Mouse (Mus musculus) limb, embryonic 12.5 days (tissue): ENCODE data around the gene Mapkbp1. TPM values are rescaled to one million over a fixed set of nuclear protein-coding genes. Genes with fewer than 3 reads are reported as not detected.

Experiments used
- ATAC-seq: fragments of 200-750 bp; cut with Nextera tagmentation; 2 replicates; pipeline ENCODE4 v1.8.0; 2017; ENCODE audit warnings: low read depth, moderate TSS enrichment; ENCODE audit not compliant: insufficient number of reproducible peaks, insufficient read depth, low FRiP score, low TSS enrichment
- H3K27ac ChIP-seq: fragments of 300-500 bp; sonication (generic); 2 replicates; pipeline ENCODE4 v1.5.1; 2016; ENCODE audit warnings: mild to moderate bottlenecking, moderate library complexity
- H3K27me3 ChIP-seq: fragments of 300-500 bp; sonication (generic); 2 replicates; pipeline ENCODE4 v1.6.1; 2016; ENCODE audit warnings: mild to moderate bottlenecking, moderate library complexity
- H3K36me3 ChIP-seq: fragments of 300-500 bp; sonication (generic); 2 replicates; pipeline ENCODE4 v1.6.1; 2016; ENCODE audit warnings: mild to moderate bottlenecking, moderate library complexity
- H3K4me1 ChIP-seq: fragments of 300-500 bp; sonication (generic); replicated peaks from 2 replicates; pipeline ENCODE4 v1.6.1; 2016
- H3K4me2 ChIP-seq: fragments of 300-500 bp; sonication (generic); 2 replicates; pipeline ENCODE4 v1.6.1; 2016; ENCODE audit warnings: mild to moderate bottlenecking, moderate library complexity
- H3K4me3 ChIP-seq: fragments of 300-500 bp; sonication (generic); replicated peaks from 2 replicates; pipeline ENCODE4 v1.5.1; 2016; ENCODE audit warnings: mild to moderate bottlenecking
- H3K9ac ChIP-seq: fragments of 300-500 bp; sonication (generic); replicated peaks from 2 replicates; pipeline ENCODE4 v1.6.1; 2016; ENCODE audit warnings: mild to moderate bottlenecking, moderate library complexity
- H3K9me3 ChIP-seq: fragments of 300-500 bp; sonication (generic); 2 replicates; pipeline ENCODE4 v1.6.1; 2016; ENCODE audit warnings: mild to moderate bottlenecking, moderate library complexity
- WGBS: fragments of 180-500 bp; shearing (Covaris S2); methylation state at CpG from one replicate; pipeline ENCODE4 v1.1.7; 2016; 5-methylcytosine and 5-hydroxymethylcytosine counted together
- polyA plus RNA-seq: library from polyadenylated mRNA; unstranded; fragments of >200 nt; fragmentation: Nextera tagmentation; extraction: Ambion mirVana; gene quantifications from 2 replicates; pipeline ENCODE4 v1.2.1, GENCODE M21; 2016

Mapkbp1 gene
- polyA plus RNA-seq: 3.4 and 4.9 TPM in 2 replicates

- no peaks in the 10 kb centered on the region for H3K9me3 ChIP-seq
- ATAC-seq: peak; percentile 73
- H3K4me1 ChIP-seq: peaks cover 18% of the 10 kb centered on the region; the same call in 1 of the 2 replicates
- peak within 1 kb of the TSS; percentile 70 for H3K4me2 ChIP-seq
- WGBS: 2% methylated on average over 19 of the region's 19 CpGs
- H3K4me3 ChIP-seq: peak within 1 kb of the TSS; percentile 78
- H3K9ac ChIP-seq: peak within 1 kb of the TSS; percentile 80
- 0 out of 2 replicates have a peak, but pooled peaks cover 3% of the 10 kb centered on the region for H3K36me3 ChIP-seq
- H3K27me3 ChIP-seq: no peaks in the 10 kb centered on the region
- H3K27ac ChIP-seq: peak within 1 kb of the TSS; percentile 50; the same call in 1 of the 2 replicates
These were observed at the start of gene Mapkbp1 for GRCm38 (mm10) chr2:119972537-119972879. Gene Mapkbp1 (plus strand): TSS chr2:119972699.

GRCm38 (mm10) chr2:119970571-119970970, 1.9 kb upstream of the Mapkbp1 start:
- no peaks in the 10 kb centered on the region for H3K27me3 ChIP-seq
- peaks cover 18% of the 10 kb centered on the region; the same call in 1 of the 2 replicates for H3K4me1 ChIP-seq

GRCm38 (mm10) chr2:119971316-119971715, 1.2 kb upstream of the Mapkbp1 start:
- Histone ChIP-seq H3K4me1 (peaks cover 18% of the 10 kb centered on the region; the same call in 1 of the 2 replicates), H3K27me3 (no peaks in the 10 kb centered on the region), H3K9me3 (no peaks in the 10 kb centered on the region), H3K36me3 (peaks cover 9% of the 10 kb centered on the region; the same call in 1 of the 2 replicates), H3K9ac (no peak overlapping the region), H3K4me3 (no peak overlapping the region), H3K4me2 (peak overlapping the region; percentile 70), H3K27ac (no peak overlapping the region)
- no peak for ATAC-seq
- 83% methylated on average over 3 of the region's 3 CpGs for WGBS

More at GRCm38 (mm10) chr2:119970571-119970970, 1.9 kb upstream of the Mapkbp1 start:
- H3K27ac ChIP-seq: no peak overlapping the region
- no peak overlapping the region for H3K4me2 ChIP-seq
- WGBS: 43% methylated on average over 9 of the region's 9 CpGs
- H3K4me3 ChIP-seq: no peak overlapping the region
- no peak for ATAC-seq
- no peak overlapping the region for H3K9ac ChIP-seq
- no peaks in the 10 kb centered on the region for H3K9me3 ChIP-seq
- H3K36me3 ChIP-seq: peaks cover 16% of the 10 kb centered on the region; the same call in 1 of the 2 replicates

- Histone ChIP-seq H3K36me3 (0 out of 2 replicates have a peak, but pooled peaks cover 3% of the 10 kb centered on the region), H3K4me3 (peak overlapping the region; percentile 78), H3K9ac (peak overlapping the region; percentile 80), H3K27me3 (no peaks in the 10 kb centered on the region), H3K27ac (peak overlapping the region; percentile 50; the same call in 1 of the 2 replicates), H3K9me3 (no peaks in the 10 kb centered on the region), H3K4me1 (peaks cover 18% of the 10 kb centered on the region; the same call in 1 of the 2 replicates), H3K4me2 (peak overlapping the region; percentile 70)
- ATAC-seq: peak; percentile 98
- 2% methylated on average over 32 of the region's 32 CpGs for WGBS
These were observed 512 bp upstream of the Mapkbp1 start for GRCm38 (mm10) chr2:119971837-119972536.

GRCm38 (mm10) chr2:119980343-119980986, 8.0 kb downstream of the Mapkbp1 start:
- no peak for ATAC-seq

GRCm38 (mm10) chr2:119981631-119982030, 9.1 kb downstream of the Mapkbp1 start:
- ATAC-seq: no peak
- Histone ChIP-seq H3K27me3 (no peaks in the 10 kb centered on the region), H3K9ac (no peak overlapping the region), H3K4me2 (no peak overlapping the region), H3K27ac (peak overlapping the region; percentile 13; the same call in 1 of the 2 replicates), H3K4me3 (no peak overlapping the region), H3K36me3 (peaks cover 5% of the 10 kb centered on the region; the same call in 1 of the 2 replicates), H3K9me3 (no peaks in the 10 kb centered on the region), H3K4me1 (peaks cover 10% of the 10 kb centered on the region; the same call in 1 of the 2 replicates)
- WGBS: 52% methylated on average over 2 of the region's 2 CpGs

More at GRCm38 (mm10) chr2:119980343-119980986, 8.0 kb downstream of the Mapkbp1 start:
- H3K4me3 ChIP-seq: no peak overlapping the region
- peaks cover 10% of the 10 kb centered on the region; the same call in 1 of the 2 replicates for H3K4me1 ChIP-seq
- no peaks in the 10 kb centered on the region for H3K9me3 ChIP-seq
- no peak overlapping the region for H3K9ac ChIP-seq
- WGBS: 48% methylated on average over 7 of the region's 7 CpGs
- H3K27ac ChIP-seq: no peak overlapping the region
- H3K27me3 ChIP-seq: no peaks in the 10 kb centered on the region
- H3K36me3 ChIP-seq: peaks cover 4% of the 10 kb centered on the region; the same call in 1 of the 2 replicates
- H3K4me2 ChIP-seq: no peak overlapping the region

GRCm38 (mm10) chr2:119985871-119986270, 13.4 kb downstream of the Mapkbp1 start:
- no peak overlapping the region for H3K4me2 ChIP-seq
- no peaks in the 10 kb centered on the region for H3K9me3 ChIP-seq
- no peak for ATAC-seq
- H3K36me3 ChIP-seq: peaks cover 10% of the 10 kb centered on the region
- no peak overlapping the region for H3K9ac ChIP-seq
- H3K27me3 ChIP-seq: no peaks in the 10 kb centered on the region
- H3K27ac ChIP-seq: no peak overlapping the region
- no peak overlapping the region for H3K4me3 ChIP-seq
- peaks cover 7% of the 10 kb centered on the region; the same call in 1 of the 2 replicates for H3K4me1 ChIP-seq
- 71% methylated on average over 8 of the region's 8 CpGs for WGBS

GRCm38 (mm10) chr2:119986369-119986768, 13.9 kb downstream of the Mapkbp1 start:
- Histone ChIP-seq H3K4me3 (no peak overlapping the region), H3K27ac (no peak overlapping the region), H3K4me2 (no peak overlapping the region), H3K36me3 (peaks cover 10% of the 10 kb centered on the region), H3K9ac (no peak overlapping the region), H3K9me3 (no peaks in the 10 kb centered on the region), H3K27me3 (no peaks in the 10 kb centered on the region), H3K4me1 (0 out of 2 replicates have a peak, but pooled peaks cover 3% of the 10 kb centered on the region)
- WGBS: 87% methylated on average over 6 of the region's 6 CpGs
- ATAC-seq: no peak

GRCm38 (mm10) chr2:119987441-119987840, 14.9 kb downstream of the Mapkbp1 start:
- Histone ChIP-seq H3K4me3 (no peak overlapping the region), H3K9ac (no peak overlapping the region), H3K27ac (no peak overlapping the region), H3K4me1 (no peaks in the 10 kb centered on the region), H3K27me3 (no peaks in the 10 kb centered on the region), H3K4me2 (no peak overlapping the region), H3K9me3 (no peaks in the 10 kb centered on the region), H3K36me3 (peaks cover 10% of the 10 kb centered on the region)
- no peak for ATAC-seq
- WGBS: 97% methylated on average over 2 of the region's 2 CpGs

- Histone ChIP-seq H3K4me3 (no peak overlapping the region), H3K9me3 (no peaks in the 10 kb centered on the region), H3K9ac (no peak overlapping the region), H3K27ac (no peak overlapping the region), H3K4me2 (no peak overlapping the region), H3K27me3 (no peaks in the 10 kb centered on the region), H3K4me1 (no peaks in the 10 kb centered on the region), H3K36me3 (peaks cover 6% of the 10 kb centered on the region; the same call in 1 of the 2 replicates)
- WGBS: 89% methylated on average over 4 of the region's 4 CpGs
- no peak for ATAC-seq
These were observed 16.5 kb downstream of the Mapkbp1 start for GRCm38 (mm10) chr2:119988952-119989351.

- peaks cover 12% of the 10 kb centered on the region for H3K4me1 ChIP-seq
- no peaks in the 10 kb centered on the region for H3K9me3 ChIP-seq
- 85% methylated on average over 6 of the region's 6 CpGs for WGBS
- no peak overlapping the region for H3K27ac ChIP-seq
- no peak overlapping the region for H3K9ac ChIP-seq
- peaks cover 6% of the 10 kb centered on the region; the same call in 1 of the 2 replicates for H3K36me3 ChIP-seq
- ATAC-seq: no peak
- no peaks in the 10 kb centered on the region for H3K27me3 ChIP-seq
- H3K4me3 ChIP-seq: no peak overlapping the region
- no peak overlapping the region for H3K4me2 ChIP-seq
These were observed 18.4 kb downstream of the Mapkbp1 start for GRCm38 (mm10) chr2:119990881-119991280.
